Mouse (Mus musculus) hindbrain, embryonic 10.5 days (tissue): ENCODE measurements at regions not wholly inside any gene's neighbourhood (a gene's known extent, or its start where the extent isn't known, plus 50 kb on each side); places are given as distances from the start of the nearest gene placed in this dataset.

Experiments used
- DNase-seq: peaks from one replicate; pipeline ENCODE4 v3.0.0-alpha.2; 2017; ENCODE audit warnings: low spot score
- H3K27ac ChIP-seq: fragments of 300-500 bp; sonication (generic); 2 replicates; pipeline ENCODE4 v1.5.1; 2016; ENCODE audit warnings: mild to moderate bottlenecking, moderate library complexity
- H3K27me3 ChIP-seq: fragments of 300-500 bp; sonication (generic); 2 replicates; pipeline ENCODE4 v1.6.1; 2016; ENCODE audit warnings: mild to moderate bottlenecking; ENCODE audit not compliant: poor library complexity, insufficient read depth, severe bottlenecking
- H3K36me3 ChIP-seq: fragments of 300-500 bp; sonication (generic); 2 replicates; pipeline ENCODE4 v1.6.1; 2016; ENCODE audit warnings: mild to moderate bottlenecking, moderate library complexity
- H3K4me1 ChIP-seq: fragments of 300-500 bp; sonication (generic); replicated peaks from 2 replicates; pipeline ENCODE4 v1.6.1; 2016; ENCODE audit warnings: mild to moderate bottlenecking
- H3K4me3 ChIP-seq: fragments of 300-500 bp; sonication (generic); 2 replicates; pipeline ENCODE4 v1.5.1; 2016; ENCODE audit warnings: mild to moderate bottlenecking, moderate library complexity
- H3K9me3 ChIP-seq: fragments of 300-500 bp; sonication (generic); 2 replicates; pipeline ENCODE4 v1.6.1; 2016; ENCODE audit warnings: mild to moderate bottlenecking, moderate library complexity
- WGBS: fragments of 180-500 bp; shearing (Covaris S2); methylation state at CpG from one replicate; pipeline ENCODE4 v1.1.7; 2016; 5-methylcytosine and 5-hydroxymethylcytosine counted together

DNA sequence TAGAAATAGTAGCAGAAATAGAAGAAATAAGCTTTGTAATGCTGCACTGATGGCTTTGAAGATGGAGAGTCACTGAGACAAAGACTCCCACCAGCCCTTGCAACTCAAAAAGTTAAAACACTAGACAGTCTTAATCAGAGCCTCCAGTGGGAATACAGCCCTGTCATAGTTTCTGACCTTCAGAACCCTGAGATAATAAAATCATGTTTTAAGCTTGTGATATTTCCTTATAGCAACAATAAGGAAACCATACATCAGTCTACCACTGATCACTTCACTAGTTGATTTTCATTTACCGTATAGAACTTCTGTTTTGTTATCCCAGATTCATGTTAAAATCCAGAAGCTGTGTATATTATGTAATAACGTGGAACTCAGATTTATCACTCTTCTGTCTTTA is 139.7 kb upstream of the Xrcc4 start:
- 95% methylated on average over 2 of the region's 2 CpGs for WGBS
- Histone ChIP-seq H3K4me1 (no peaks in the 10 kb centered on the region), H3K9me3 (no peaks in the 10 kb centered on the region), H3K27ac (no peak overlapping the region), H3K36me3 (no peaks in the 10 kb centered on the region), H3K4me3 (no peak overlapping the region), H3K27me3 (no peaks in the 10 kb centered on the region)
- no peak for DNase-seq

DNA sequence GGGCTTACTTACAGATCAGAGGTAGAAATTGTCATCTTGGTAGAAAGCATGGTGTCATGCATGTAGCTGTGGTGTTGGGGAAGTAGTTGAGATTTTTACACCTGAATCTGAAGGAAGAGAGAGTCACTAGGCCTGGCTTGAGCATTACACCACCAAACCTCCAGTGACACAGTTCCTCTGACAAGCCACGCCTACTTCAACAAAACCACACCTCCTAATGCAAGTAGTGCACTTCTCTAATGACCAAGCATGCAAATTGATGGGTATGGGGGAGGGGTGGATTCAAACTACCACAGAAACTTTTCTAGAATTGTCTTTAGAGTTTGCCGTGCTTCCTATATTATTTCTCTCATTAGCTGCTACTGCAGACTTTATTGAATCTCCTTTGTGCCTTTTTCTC is 136.8 kb upstream of the Xrcc4 start:
- Histone ChIP-seq H3K27ac (no peak overlapping the region), H3K27me3 (no peaks in the 10 kb centered on the region), H3K4me1 (no peaks in the 10 kb centered on the region), H3K36me3 (no peaks in the 10 kb centered on the region), H3K9me3 (0 out of 2 replicates have a peak, but pooled peaks cover 2% of the 10 kb centered on the region), H3K4me3 (no peak overlapping the region)
- DNase-seq, result no peak
- WGBS, result 87% methylated on average over 2 of the region's 2 CpGs

DNA sequence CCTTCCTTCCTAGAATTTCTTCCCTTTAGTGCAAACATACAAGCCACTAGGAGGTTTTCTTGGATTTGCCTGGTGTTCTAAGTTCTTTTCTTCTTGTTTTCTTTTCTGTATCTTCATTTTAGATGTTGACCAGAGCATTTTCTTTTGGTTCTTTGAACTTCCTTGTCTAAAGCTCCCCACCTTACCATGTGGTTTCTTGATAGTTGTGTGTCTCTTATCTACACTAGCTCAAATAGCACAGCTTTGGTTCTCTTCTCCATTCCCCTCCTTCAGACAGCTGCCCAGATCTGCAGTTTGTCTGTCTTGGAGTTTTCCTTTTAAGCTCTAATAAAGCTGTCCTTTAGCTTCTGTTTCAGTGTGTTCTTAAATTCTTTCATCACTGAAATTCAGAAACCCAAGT is 123.0 kb upstream of the Xrcc4 start:
- no peak overlapping the region for H3K4me3 ChIP-seq
- no peaks in the 10 kb centered on the region for H3K9me3 ChIP-seq
- no peak for DNase-seq
- no peaks in the 10 kb centered on the region for H3K36me3 ChIP-seq
- H3K4me1 ChIP-seq, result no peaks in the 10 kb centered on the region
- H3K27ac ChIP-seq, result no peak overlapping the region
- no peaks in the 10 kb centered on the region for H3K27me3 ChIP-seq

DNA sequence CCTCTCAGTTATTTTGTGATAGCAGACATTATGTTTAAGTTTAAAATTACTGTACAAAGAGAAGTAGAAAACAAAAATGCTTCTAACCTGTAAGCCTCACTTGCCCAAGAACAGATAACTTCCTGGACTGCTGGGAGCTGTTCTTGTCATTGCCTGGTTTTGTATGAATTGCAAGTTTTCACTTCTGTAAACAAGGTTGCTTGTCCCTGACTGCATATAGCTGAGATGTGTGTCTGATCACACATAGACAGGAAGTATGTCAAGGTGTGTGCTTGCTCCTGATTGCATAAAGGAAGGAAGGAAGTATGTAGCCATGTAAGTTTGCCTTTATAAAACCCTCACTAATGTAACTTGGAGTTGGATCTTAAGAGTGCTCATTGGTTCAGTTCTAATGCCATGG is 118.5 kb upstream of the Xrcc4 start:
- DNase-seq, result no peak
- Histone ChIP-seq H3K36me3 (no peaks in the 10 kb centered on the region), H3K9me3 (no peaks in the 10 kb centered on the region), H3K27me3 (no peaks in the 10 kb centered on the region), H3K27ac (no peak overlapping the region), H3K4me1 (no peaks in the 10 kb centered on the region), H3K4me3 (no peak overlapping the region)
